Mouse (Mus musculus) layer of hippocampus, adult 9-10 months (tissue): Measurements from ENCODE around the gene Cga.

Source experiments
- DNase-seq: peaks from one replicate; pipeline ENCODE4 v3.0.0; 2022; ENCODE audit warnings: low spot score

The Cga gene

GRCm38 (mm10) chr4:34893479-34893878 is at the start of gene Cga:
Gene Cga, plus strand, starts transcription at chr4:34893779.
- no peak for DNase-seq

- no peak for DNase-seq
Observed at GRCm38 (mm10) chr4:34843839-34844238, 49.7 kb upstream of the Cga start.

GRCm38 (mm10) chr4:34847679-34848309 is 45.8 kb upstream of the Cga start:
- no peak for DNase-seq

GRCm38 (mm10) chr4:34850156-34850555 is 43.4 kb upstream of the Cga start:
- DNase-seq: no peak

- DNase-seq: no peak
Observed at GRCm38 (mm10) chr4:34852051-34852450, 41.5 kb upstream of the Cga start.

GRCm38 (mm10) chr4:34855966-34856365 is 37.6 kb upstream of the Cga start:
- no peak for DNase-seq

- no peak for DNase-seq
Observed at GRCm38 (mm10) chr4:34858903-34859302, 34.7 kb upstream of the Cga start.

- no peak for DNase-seq
Observed at GRCm38 (mm10) chr4:34859416-34859815, 34.2 kb upstream of the Cga start.

GRCm38 (mm10) chr4:34861438-34861837 is 32.1 kb upstream of the Cga start:
- DNase-seq: no peak

GRCm38 (mm10) chr4:34869813-34870212 is 23.8 kb upstream of the Cga start:
- DNase-seq: no peak

GRCm38 (mm10) chr4:34872896-34873495 is 20.6 kb upstream of the Cga start:
- DNase-seq: no peak

- no peak for DNase-seq
Observed at GRCm38 (mm10) chr4:34874234-34874633, 19.3 kb upstream of the Cga start.

- DNase-seq: no peak
Observed at GRCm38 (mm10) chr4:34880921-34881650, 12.5 kb upstream of the Cga start.

- DNase-seq: no peak
Observed at GRCm38 (mm10) chr4:34881851-34882250, 11.7 kb upstream of the Cga start.

- DNase-seq: no peak
Observed at GRCm38 (mm10) chr4:34882291-34882769, 11.2 kb upstream of the Cga start.

GRCm38 (mm10) chr4:34882818-34883217 is 10.8 kb upstream of the Cga start, which contains the start of gene Zfp292:
Gene Zfp292, minus strand, starts transcription at chr4:34882960.
- peak; percentile 91 for DNase-seq

- no peak for DNase-seq
Observed at GRCm38 (mm10) chr4:34883366-34884029, 10.1 kb upstream of the Cga start.

GRCm38 (mm10) chr4:34885631-34886351 is 7.8 kb upstream of the Cga start:
- no peak for DNase-seq

GRCm38 (mm10) chr4:34886490-34887111 is 7.0 kb upstream of the Cga start:
- peak; percentile 46 for DNase-seq

GRCm38 (mm10) chr4:34887295-34887694 is 6.3 kb upstream of the Cga start:
- DNase-seq: no peak

GRCm38 (mm10) chr4:34889101-34889811 is 4.3 kb upstream of the Cga start:
- no peak for DNase-seq
